Mouse (Mus musculus) T-helper 17 cell (primary cell): ENCODE results near the gene Adnp.

Experiments used
- in situ Hi-C, 2 experiments: fragments of 300-600 bp; cut with MboI, MseI; formaldehyde crosslinking; loops; 1 replicate in 1 of 2; 2 replicates in 1 of 2; pipeline ENCODE4 v1.15.1; 2025; ENCODE audit warnings: high pct_unique_total_duplicates in 2 of 2

The Adnp gene

GRCm38 (mm10) chr2:168207883-168208282, 971 bp upstream of the Adnp start:
- in situ Hi-C loops, result loop anchor here in 1 of 2 experiments (10.0 to 25.0 kb wide), 2 partner anchors 93 to 1296 kb away; partner anchors contain the start of gene Cse1l

- in situ Hi-C loops, result loop anchor here in 1 of 2 experiments (10.0 to 25.0 kb wide), 2 partner anchors 91 to 1294 kb away; partner anchors contain the start of gene Cse1l
Measured at GRCm38 (mm10) chr2:168205681-168206631, 956 bp downstream of the Adnp start.

- in situ Hi-C loops, result loop anchor here in 1 of 2 experiments (10.0 to 25.0 kb wide), 2 partner anchors 90 to 1293 kb away; partner anchors contain the start of gene Cse1l
Measured at GRCm38 (mm10) chr2:168205265-168205664, 1.6 kb downstream of the Adnp start.

GRCm38 (mm10) chr2:168204476-168204999, 2.4 kb downstream of the Adnp start:
- in situ Hi-C loops, result loop anchor here in 1 of 2 experiments (10.0 to 25.0 kb wide), 2 partner anchors 90 to 1292 kb away; partner anchors contain the start of gene Cse1l

- in situ Hi-C loops, result loop anchor here in 1 of 2 experiments (10.0 to 25.0 kb wide), 2 partner anchors 85 to 1288 kb away; partner anchors contain the start of gene Cse1l
Measured at GRCm38 (mm10) chr2:168200014-168200691, 6.8 kb downstream of the Adnp start.

GRCm38 (mm10) chr2:168199476-168199875, 7.4 kb downstream of the Adnp start:
- in situ Hi-C loops, result loop anchor here in 1 of 2 experiments (5.0 kb wide), 1 partner anchor 77 kb away; no protein-coding TSS in a partner anchor

GRCm38 (mm10) chr2:168198421-168198820, 8.5 kb downstream of the Adnp start:
- in situ Hi-C loops, result loop anchor here in 1 of 2 experiments (5.0 kb wide), 1 partner anchor 76 kb away; no protein-coding TSS in a partner anchor

GRCm38 (mm10) chr2:168195721-168196120, 11.2 kb downstream of the Adnp start:
- in situ Hi-C loops, result loop anchor here in 1 of 2 experiments (5.0 kb wide), 1 partner anchor 73 kb away; no protein-coding TSS in a partner anchor

GRCm38 (mm10) chr2:168193685-168194084, 13.2 kb downstream of the Adnp start:
- in situ Hi-C loops, result no loop called here

GRCm38 (mm10) chr2:168191856-168192255, 15.1 kb downstream of the Adnp start:
- in situ Hi-C loops, result no loop called here

GRCm38 (mm10) chr2:168175946-168176345, 31.0 kb downstream of the Adnp start:
- in situ Hi-C loops, result no loop called here

- in situ Hi-C loops, result no loop called here
Measured at GRCm38 (mm10) chr2:168170167-168170685, 36.7 kb downstream of the Adnp start.

GRCm38 (mm10) chr2:168169800-168170113, 37.2 kb downstream of the Adnp start:
- in situ Hi-C loops, result no loop called here

GRCm38 (mm10) chr2:168168892-168169799, 37.8 kb downstream of the Adnp start:
- in situ Hi-C loops, result no loop called here

- in situ Hi-C loops, result no loop called here
Measured at GRCm38 (mm10) chr2:168167781-168168180, 39.1 kb downstream of the Adnp start.

- in situ Hi-C loops, result no loop called here
Measured at GRCm38 (mm10) chr2:168166750-168167460, 40.0 kb downstream of the Adnp start.

GRCm38 (mm10) chr2:168161978-168162377, 44.9 kb downstream of the Adnp start:
- in situ Hi-C loops, result no loop called here

- in situ Hi-C loops, result no loop called here
Measured at GRCm38 (mm10) chr2:168161514-168161971, 45.4 kb downstream of the Adnp start.

GRCm38 (mm10) chr2:168160370-168160930, 46.5 kb downstream of the Adnp start:
- in situ Hi-C loops, result no loop called here
